Mouse (Mus musculus) erythroblast, embryonic 14.5 days (primary cell): ENCODE data around the gene Fam192a. TPM values are rescaled to one million over a fixed set of nuclear protein-coding genes. Genes with fewer than 3 reads are reported as not detected.

Source experiments
- H3K27me3 ChIP-seq: 2 replicates; pipeline ENCODE4 v1.6.1; 2012; ENCODE audit warnings: inconsistent platforms; ENCODE audit not compliant: control insufficient read depth
- H3K36me3 ChIP-seq: 2 replicates; pipeline ENCODE4 v1.6.1; 2012; ENCODE audit warnings: mild to moderate bottlenecking, inconsistent platforms; ENCODE audit not compliant: control insufficient read depth
- H3K4me1 ChIP-seq: 2 replicates; pipeline ENCODE4 v1.6.1; 2012; ENCODE audit warnings: inconsistent platforms; ENCODE audit not compliant: control insufficient read depth
- H3K4me3 ChIP-seq: replicated peaks from 2 replicates; pipeline ENCODE3; 2012; ENCODE audit warnings: moderate library complexity, mild to moderate bottlenecking, inconsistent platforms
- H3K9me3 ChIP-seq: 2 replicates; pipeline ENCODE4 v1.6.1; 2012; ENCODE audit warnings: low read length, inconsistent platforms, mixed read lengths; ENCODE audit not compliant: control insufficient read depth
- GATA1 ChIP-seq: IDR thresholded peaks from 2 replicates; pipeline ENCODE4 v1.6.1; 2012; ENCODE audit warnings: low read length, inconsistent platforms, mixed read lengths
- TAL1 ChIP-seq: IDR thresholded peaks from 3 replicates; pipeline ENCODE4 v1.6.1; 2012; ENCODE audit warnings: low read length, inconsistent platforms, mixed read lengths
- polyA plus RNA-seq: library from polyadenylated mRNA; stranded (reverse); fragments of >175 nt; gene quantifications from 2 replicates; pipeline ENCODE4 v1.2.3, GENCODE M21; 2012

The Fam192a gene
- polyA plus RNA-seq, 1 experiment: 3.9 TPM

- Histone ChIP-seq H3K4me3 (no peak overlapping the region), H3K4me1 (no peaks in the 10 kb centered on the region), H3K36me3 (peaks cover 97% of the 10 kb centered on the region), H3K27me3 (no peaks in the 10 kb centered on the region), H3K9me3 (no peaks in the 10 kb centered on the region)
- TF ChIP-seq GATA1 (no peak), TAL1 (no peak)
Measured at GRCm38 (mm10) chr8:94581820-94582483, 19.8 kb downstream of the Fam192a start.

- H3K4me3 ChIP-seq: no peak overlapping the region
- H3K4me1 ChIP-seq: no peaks in the 10 kb centered on the region
- no peak for TF ChIP-seq GATA1
- TF ChIP-seq TAL1: no peak
- H3K9me3 ChIP-seq: no peaks in the 10 kb centered on the region
- peaks cover 69% of the 10 kb centered on the region for H3K36me3 ChIP-seq
- no peaks in the 10 kb centered on the region for H3K27me3 ChIP-seq
Measured at GRCm38 (mm10) chr8:94575148-94575547, 26.6 kb downstream of the Fam192a start.

- Histone ChIP-seq H3K27me3 (no peaks in the 10 kb centered on the region), H3K4me3 (no peak overlapping the region), H3K4me1 (no peaks in the 10 kb centered on the region), H3K9me3 (no peaks in the 10 kb centered on the region), H3K36me3 (peaks cover 62% of the 10 kb centered on the region)
- TF ChIP-seq TAL1 (no peak), GATA1 (no peak)
Measured at GRCm38 (mm10) chr8:94574159-94574907, 27.5 kb downstream of the Fam192a start.

GRCm38 (mm10) chr8:94571896-94572295 is 29.9 kb downstream of the Fam192a start:
- no peak for TF ChIP-seq TAL1
- no peak for TF ChIP-seq GATA1
- Histone ChIP-seq H3K4me1 (no peaks in the 10 kb centered on the region), H3K27me3 (no peaks in the 10 kb centered on the region), H3K9me3 (no peaks in the 10 kb centered on the region), H3K4me3 (no peak overlapping the region), H3K36me3 (peaks cover 38% of the 10 kb centered on the region)

GRCm38 (mm10) chr8:94569419-94569818 is 32.4 kb downstream of the Fam192a start:
- no peaks in the 10 kb centered on the region for H3K27me3 ChIP-seq
- H3K9me3 ChIP-seq: no peaks in the 10 kb centered on the region
- H3K36me3 ChIP-seq: peaks cover 13% of the 10 kb centered on the region
- no peak overlapping the region for H3K4me3 ChIP-seq
- TF ChIP-seq TAL1 (no peak), GATA1 (no peak)
- no peaks in the 10 kb centered on the region for H3K4me1 ChIP-seq

GRCm38 (mm10) chr8:94568098-94568497 is 33.7 kb downstream of the Fam192a start:
- no peaks in the 10 kb centered on the region for H3K9me3 ChIP-seq
- H3K4me3 ChIP-seq: no peak overlapping the region
- TF ChIP-seq GATA1: no peak
- TF ChIP-seq TAL1: no peak
- H3K36me3 ChIP-seq: peaks cover 1% of the 10 kb centered on the region; the same call in 1 of the 2 replicates
- H3K4me1 ChIP-seq: no peaks in the 10 kb centered on the region
- no peaks in the 10 kb centered on the region for H3K27me3 ChIP-seq

- Histone ChIP-seq H3K27me3 (0 out of 2 replicates have a peak, but pooled peaks cover 3% of the 10 kb centered on the region), H3K9me3 (no peaks in the 10 kb centered on the region), H3K4me1 (no peaks in the 10 kb centered on the region), H3K4me3 (no peak overlapping the region), H3K36me3 (no peaks in the 10 kb centered on the region)
- TF ChIP-seq TAL1: no peak
- no peak for TF ChIP-seq GATA1
Measured at GRCm38 (mm10) chr8:94567159-94567849, 34.5 kb downstream of the Fam192a start.

- H3K4me3 ChIP-seq: no peak overlapping the region
- no peaks in the 10 kb centered on the region for H3K4me1 ChIP-seq
- no peaks in the 10 kb centered on the region for H3K9me3 ChIP-seq
- no peak for TF ChIP-seq GATA1
- no peak for TF ChIP-seq TAL1
- 0 out of 2 replicates have a peak, but pooled peaks cover 3% of the 10 kb centered on the region for H3K27me3 ChIP-seq
- H3K36me3 ChIP-seq: no peaks in the 10 kb centered on the region
Measured at GRCm38 (mm10) chr8:94566446-94567158, 35.2 kb downstream of the Fam192a start.

GRCm38 (mm10) chr8:94566033-94566432 is 35.8 kb downstream of the Fam192a start:
- Histone ChIP-seq H3K9me3 (no peaks in the 10 kb centered on the region), H3K27me3 (0 out of 2 replicates have a peak, but pooled peaks cover 3% of the 10 kb centered on the region), H3K4me1 (no peaks in the 10 kb centered on the region), H3K36me3 (no peaks in the 10 kb centered on the region), H3K4me3 (no peak overlapping the region)
- TF ChIP-seq TAL1: no peak
- TF ChIP-seq GATA1: no peak
